Mouse (Mus musculus) adrenal gland, postnatal 4 days (tissue): ENCODE data around the gene Adam34. TPM values are rescaled to one million over a fixed set of nuclear protein-coding genes. Genes with fewer than 3 reads are reported as not detected.
"Not testable (repeated sequence)": the region's sequence is repeated elsewhere in the genome, so short reads cannot be mapped to it uniquely, and the experiment has no call there.

Experiments
- DNase-seq, 2 experiments: peaks; one replicate each; pipeline ENCODE4 v3.0.0; 2021 to 2022; ENCODE audit warnings: low spot score in 2 of 2, mixed read lengths in 2 of 2
- long read RNA-seq, 2 experiments: library from polyadenylated mRNA; stranded (forward); transcript quantifications; one replicate each; pipeline ENCODE4 v2.0.0; 2021
- total RNA-seq, 2 experiments: library from RNA; stranded (reverse); gene quantifications; 2 replicates each; pipeline ENCODE4 v1.2.3; 2021

Gene Adam34
- not detected for total RNA-seq
- long read RNA-seq, experiment 1, result 0 reads
- long read RNA-seq, experiment 2, result 0 reads

DNA sequence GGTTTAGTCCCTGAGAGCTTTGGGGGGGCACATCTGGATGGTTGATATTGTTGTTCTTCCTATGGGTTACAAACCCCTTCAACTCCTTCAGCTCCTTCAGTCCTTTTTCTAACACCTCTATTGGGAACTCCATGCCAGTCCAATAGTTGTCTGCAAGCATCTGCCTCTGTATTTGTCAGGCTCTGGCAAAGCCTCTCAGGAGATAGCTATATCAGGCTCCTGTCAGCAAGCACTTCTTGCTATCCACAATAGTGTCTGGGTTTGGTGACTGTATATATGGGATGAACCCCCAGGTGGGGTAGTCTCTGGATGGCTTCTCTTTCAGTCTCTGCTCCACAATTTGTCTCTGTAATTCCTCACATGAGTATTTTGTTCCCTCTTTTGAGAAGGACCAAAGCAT is at the start of gene Adam34:
Adam34 (minus strand) TSS at position 101 of the 400 bp plus-strand sequence.
- no peak for DNase-seq

DNA sequence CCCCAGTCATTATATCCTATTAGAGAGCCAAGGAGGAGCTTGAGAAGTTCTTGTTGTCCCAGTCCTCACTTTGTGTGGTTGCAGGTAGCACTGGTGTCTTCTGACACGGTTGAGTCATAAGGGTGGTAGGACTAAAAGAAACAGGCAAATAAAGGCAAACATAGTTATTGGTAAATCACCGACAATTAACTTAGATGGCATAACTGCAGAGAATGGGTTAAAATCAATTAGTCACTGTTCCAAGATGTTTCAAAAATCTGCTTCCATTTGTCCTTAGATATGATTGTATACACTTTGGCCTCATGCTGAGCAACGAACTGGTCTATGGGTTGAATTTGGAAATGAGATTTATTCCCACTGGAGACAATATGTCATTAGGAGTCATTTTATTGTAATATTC is 82.7 kb downstream of the Adam34 start, which contains the start of gene Gm5346:
Gm5346 (minus strand) TSS at position 101 of the 400 bp plus-strand sequence.
- no peak for DNase-seq

DNA sequence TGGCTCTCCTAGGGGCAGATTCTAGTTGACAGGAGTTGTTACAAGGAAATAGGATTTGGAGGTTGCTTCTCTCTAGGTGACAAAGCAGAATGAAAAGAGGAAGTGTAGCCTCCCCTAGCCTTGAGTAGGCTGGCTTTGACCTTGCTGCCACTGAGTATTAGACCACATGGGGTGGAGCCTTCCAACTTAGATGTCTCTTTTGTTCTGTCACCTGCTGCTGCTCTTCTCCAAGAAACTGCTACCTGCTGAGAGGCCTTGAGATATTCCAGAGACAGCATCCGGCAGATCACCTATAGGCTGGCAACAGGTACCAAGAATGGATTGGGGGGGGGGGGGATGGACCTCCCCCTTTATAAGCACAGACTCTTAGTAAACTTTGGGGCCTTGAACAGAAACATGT is 93.8 kb downstream of the Adam34 start:
- DNase-seq, result no peak

DNA sequence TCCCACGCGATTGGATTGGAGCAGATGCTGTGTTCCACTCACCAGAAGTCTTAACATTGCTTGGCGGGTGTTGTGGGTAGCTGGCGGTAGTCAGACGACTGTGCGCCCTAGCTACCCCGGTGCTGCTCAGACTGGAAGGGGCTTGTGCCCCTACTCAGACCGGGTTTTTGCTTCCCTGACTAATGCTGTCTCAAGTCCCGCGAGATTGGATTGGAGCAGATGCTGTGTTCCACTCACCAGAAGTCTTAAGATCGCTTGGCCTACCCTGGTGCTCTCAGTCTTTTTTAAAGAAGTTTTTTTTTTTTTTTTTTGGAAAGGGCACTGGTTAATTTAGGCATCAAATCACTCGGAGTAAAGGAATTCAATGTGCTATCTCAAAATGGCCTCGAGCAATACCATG is 106.2 kb downstream of the Adam34 start:
- not testable (repeated sequence) for DNase-seq

DNA sequence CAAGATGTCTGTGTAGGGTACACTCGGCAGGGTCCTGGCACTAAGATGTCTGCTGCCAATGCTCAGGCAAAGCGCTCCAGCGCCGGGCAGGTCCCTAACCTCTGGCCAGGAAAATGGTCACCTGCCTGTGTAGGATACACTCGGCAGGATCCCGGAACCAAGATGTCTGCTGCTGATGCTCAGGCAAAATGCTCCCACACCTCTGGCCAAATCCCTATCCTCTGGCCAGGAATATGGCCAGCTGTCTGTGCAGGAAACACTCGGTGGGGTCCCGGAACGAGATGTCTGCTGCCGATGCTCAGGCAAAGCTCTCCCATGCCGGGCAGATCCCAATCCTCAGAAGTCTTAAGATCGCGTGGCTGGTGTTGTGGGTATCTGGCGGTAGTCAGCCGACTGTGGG is 106.7 kb downstream of the Adam34 start:
- not testable (repeated sequence) for DNase-seq

Other genes starting within 250 kb of the Adam34 start
- gene Adam26b, start 181.9 kb downstream of the Adam34 start, total RNA-seq, result not detected
- gene Adam26a, start 133.3 kb downstream of the Adam34 start, total RNA-seq, result not detected
- gene Gm5346, start 82.8 kb downstream of the Adam34 start, total RNA-seq, result not detected